Mouse (Mus musculus) frontal cortex, adult 2 months (tissue): ENCODE measurements around the gene Hnrnpm. TPM values are rescaled to one million over a fixed set of nuclear protein-coding genes. Genes with fewer than 3 reads are reported as not detected.

Experiments
- DNase-seq, 2 experiments: peaks; one replicate each; pipeline ENCODE4 v3.0.0; 2022; ENCODE audit warnings: low spot score in 1 of 2; ENCODE audit errors: extremely low spot score in 1 of 2
- polyA plus RNA-seq: library from polyadenylated mRNA; depleted of rRNA; stranded (reverse); fragments of >200 nt; gene quantifications from 2 replicates; pipeline ENCODE4 v1.2.3, GENCODE M21; 2012; rRNA removed

The Hnrnpm gene
- polyA plus RNA-seq, 1 experiment, result 190 TPM

GRCm38 (mm10) chr17:33600831-33601230 is 85.8 kb downstream of the Hnrnpm start:
- DNase-seq, result no peak

- no peak for DNase-seq
Observed at GRCm38 (mm10) chr17:33599836-33600475, 86.7 kb downstream of the Hnrnpm start.

GRCm38 (mm10) chr17:33598506-33598905 is 88.2 kb downstream of the Hnrnpm start:
- no peak for DNase-seq

DNA sequence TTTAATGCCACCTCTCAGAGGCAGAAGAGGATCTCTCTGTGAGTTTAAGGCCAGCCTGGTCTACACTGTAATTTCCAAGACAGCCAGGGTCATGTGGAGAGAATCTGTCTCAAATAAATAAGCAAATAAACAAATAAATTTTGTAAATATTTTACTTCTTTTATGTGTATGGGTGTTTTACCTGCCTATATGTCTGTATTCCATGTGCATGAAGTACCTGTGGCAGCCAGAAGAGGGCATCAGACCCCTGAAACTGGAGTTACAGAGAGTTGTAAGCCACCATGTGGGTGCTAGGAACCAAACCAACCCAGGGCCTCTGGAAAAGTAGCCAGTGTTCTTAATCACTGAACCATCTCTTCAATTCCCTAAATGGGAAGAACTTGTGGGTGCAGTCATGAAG is 89.4 kb downstream of the Hnrnpm start:
- no peak for DNase-seq

Other genes with a start within 250 kb of the Hnrnpm start
- gene Adamts10, start 162.7 kb downstream of the Hnrnpm start, polyA plus RNA-seq, result 55.3 and 66.3 TPM in 2 replicates
- gene Myo1f, start 131.2 kb downstream of the Hnrnpm start, polyA plus RNA-seq, result 2.0 and 2.6 TPM in 2 replicates
- 87.1 and 95.7 TPM in 2 replicates for gene Zfp414, start 57.8 kb downstream of the Hnrnpm start, polyA plus RNA-seq
- gene Pram1, start 48.8 kb downstream of the Hnrnpm start, polyA plus RNA-seq, result 0.88 and 1.5 TPM in 2 replicates
- 104 and 117 TPM in 2 replicates for gene March2, start 31.8 kb upstream of the Hnrnpm start, polyA plus RNA-seq
- 461 and 466 TPM in 2 replicates for gene Rab11b, start 73.7 kb upstream of the Hnrnpm start, polyA plus RNA-seq
- 4.2 and 4.4 TPM in 2 replicates for gene Angptl4, start 95.0 kb upstream of the Hnrnpm start, polyA plus RNA-seq
- 171 and 180 TPM in 2 replicates for gene Kank3, start 123.7 kb upstream of the Hnrnpm start, polyA plus RNA-seq
- gene Rps28, start 137.7 kb upstream of the Hnrnpm start, polyA plus RNA-seq, result 683 and 811 TPM in 2 replicates
- gene Ndufa7, start 137.7 kb upstream of the Hnrnpm start, polyA plus RNA-seq, result 316 and 318 TPM in 2 replicates
- gene Cd320, start 156.2 kb upstream of the Hnrnpm start, polyA plus RNA-seq, result 30.1 and 31.8 TPM in 2 replicates
- not detected in 2 replicates for gene Gm7029, start 187.0 kb upstream of the Hnrnpm start, polyA plus RNA-seq
- 2.5 and 2.6 TPM in 2 replicates for gene Kifc1, start 203.8 kb upstream of the Hnrnpm start, polyA plus RNA-seq
- 1.3 and 1.5 TPM in 2 replicates for gene Platr17, start 218.3 kb upstream of the Hnrnpm start, polyA plus RNA-seq
- gene Daxx, start 222.6 kb upstream of the Hnrnpm start, polyA plus RNA-seq, result 26.4 and 27.2 TPM in 2 replicates
- 25.4 and 28.5 TPM in 2 replicates for gene Tapbp, start 229.0 kb upstream of the Hnrnpm start, polyA plus RNA-seq
- gene Zbtb22, start 229.0 kb upstream of the Hnrnpm start, polyA plus RNA-seq, result 29.9 and 33.4 TPM in 2 replicates
- gene Rgl2, start 242.7 kb upstream of the Hnrnpm start, polyA plus RNA-seq, result 154 and 161 TPM in 2 replicates